Comparison of ENCODE assay signal across 26 mouse cellular contexts in the genomic region with DNA sequence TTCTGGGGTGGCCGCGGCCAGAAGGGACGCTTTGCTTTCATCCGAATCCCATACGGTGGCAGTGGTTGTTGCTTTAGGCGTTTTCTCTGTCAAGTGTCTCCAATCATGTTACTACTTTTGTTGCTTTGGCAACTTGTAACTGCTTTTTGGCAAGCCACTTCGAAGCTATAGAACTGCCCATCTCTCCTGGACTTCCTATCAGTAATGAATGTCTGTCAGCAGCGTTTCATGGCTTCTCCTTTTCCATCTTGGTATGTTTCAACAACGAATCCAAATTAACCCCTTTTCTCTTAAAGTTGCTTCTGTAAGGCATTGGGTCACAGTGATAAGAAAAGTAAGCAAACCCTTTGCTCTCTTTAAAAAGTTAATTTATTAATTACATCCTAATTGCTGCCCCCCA.
"Had no signal": no experiment of that assay in that cellular context is flagged by ENCODE, and none has a peak within 500 bp of the region (broad histone marks: within the 10 kb centered on the region; RNA-seq: fewer than 3 reads in every experiment).

No protein-coding gene starts in this region.

- H3K27me3 ChIP-seq: heart, embryonic 15.5 days; hindbrain, embryonic 13.5 days; hindbrain, embryonic 15.5 days; kidney, embryonic 15.5 days; limb, embryonic 12.5 days; liver, embryonic 13.5 days had no signal

- H3K36me3 ChIP-seq: heart, embryonic 13.5 days; heart, embryonic 15.5 days; hindbrain, embryonic 13.5 days; hindbrain, embryonic 15.5 days; kidney, embryonic 15.5 days; limb, embryonic 12.5 days; liver, embryonic 13.5 days; liver, embryonic 15.5 days had no signal

- DNase-seq: gastrocnemius, postnatal 14 days; gastrocnemius, postnatal 36 days; heart, adult 11 months; heart, adult 2 months; heart, postnatal 14 days; heart, postnatal 36 days; kidney, adult 11 months; kidney, adult 2 months; kidney, adult 9 months; kidney, postnatal 14 days; kidney, postnatal 36 days; layer of hippocampus, adult 9-11 months; layer of hippocampus, postnatal 36 days; left cerebral cortex, postnatal 4 days; liver; liver, embryonic 13.5 days; liver, postnatal 0 days had no signal

- H3K4me3 ChIP-seq: heart, adult 2 months; heart, embryonic 13.5 days; heart, embryonic 15.5 days; hindbrain, embryonic 13.5 days; hindbrain, embryonic 15.5 days; kidney, embryonic 15.5 days; limb, embryonic 12.5 days; liver, embryonic 13.5 days; liver, embryonic 15.5 days had no signal

- H3K27ac ChIP-seq: heart, adult 2 months; heart, embryonic 13.5 days; heart, embryonic 15.5 days; hindbrain, embryonic 13.5 days; hindbrain, embryonic 15.5 days; hindbrain, postnatal 0 days; kidney, embryonic 15.5 days; kidney, postnatal 0 days; limb, embryonic 12.5 days; liver, embryonic 13.5 days; liver, embryonic 15.5 days had no signal

- H3K4me1 ChIP-seq: liver, embryonic 15.5 days had no signal

- H3K9ac ChIP-seq: heart, embryonic 13.5 days; heart, embryonic 15.5 days; hindbrain, embryonic 13.5 days; hindbrain, embryonic 15.5 days; kidney, embryonic 15.5 days; limb, embryonic 12.5 days; liver, embryonic 13.5 days; liver, embryonic 15.5 days; liver, postnatal 0 days had no signal

- H3K9me3 ChIP-seq: heart, embryonic 13.5 days; heart, embryonic 15.5 days; hindbrain, embryonic 13.5 days; hindbrain, embryonic 15.5 days; kidney, embryonic 15.5 days; limb, embryonic 12.5 days; liver, embryonic 13.5 days; liver, embryonic 15.5 days had no signal
